Mouse (Mus musculus): Measurements from ENCODE around the gene Atp2b2. TPM values are rescaled to one million over a fixed set of nuclear protein-coding genes. Genes with fewer than 3 reads are reported as not detected.

The Atp2b2 gene
- total and polyA plus RNA-seq, 3 experiments = 0.04 TPM; not detected in 2

- Histone ChIP-seq H3K79me2 (ENCODE audit: control insufficient read depth, insufficient read depth, low read length, poor library complexity) (no peaks in the 10 kb centered on the region), H3K36me3 (ENCODE audit: control insufficient read depth in 1 of 2, insufficient read depth in 2 of 2, low read length in 2 of 2) (no peaks in the 10 kb centered on the region), H3K27me3 (ENCODE audit: control insufficient read depth in 1 of 2, insufficient read depth in 2 of 2, low read length in 2 of 2) (no peaks in the 10 kb centered on the region), H3K4me3 (ENCODE audit: control insufficient read depth in 1 of 2, insufficient read depth in 1 of 2, low read depth in 2 of 2, low read length in 2 of 2) (no peak overlapping the region), H3K4me1 (ENCODE audit: control insufficient read depth in 1 of 2, insufficient read depth in 2 of 2, low read length in 2 of 2) (no peaks in the 10 kb centered on the region), H3K27ac (ENCODE audit: control insufficient read depth, low read depth, low read length) (no peak overlapping the region), H3K9ac (ENCODE audit: control insufficient read depth, low read depth, low read length, poor library complexity, severe bottlenecking) (no peak overlapping the region), H3K9me3 (replicated peaks; ENCODE audit: insufficient read depth, low read length) (no peaks in the 10 kb centered on the region)
- DNase-seq (ENCODE audit: low read depth, low spot score) = no peak
- no peak for TF ChIP-seq NELFE (IDR thresholded peaks at IDR 0.05; ENCODE audit: low read depth, low read length)
- TF ChIP-seq MYB (IDR thresholded peaks at IDR 0.05; ENCODE audit: low read depth, low read length) = no peak
- TF ChIP-seq JUND (IDR thresholded peaks at IDR 0.05; ENCODE audit: low read depth, low read length) = no peak
- TF ChIP-seq USF1 (IDR thresholded peaks at IDR 0.05; ENCODE audit: low read depth, low read length) = no peak
- no peak for TF ChIP-seq UBTF (IDR thresholded peaks at IDR 0.05; ENCODE audit: borderline replicate concordance, insufficient read depth, low read depth, low read length)
- TF ChIP-seq EP300 (IDR thresholded peaks at IDR 0.05; ENCODE audit: low read depth in 1 of 2, low read length in 2 of 2) = no peak
- no peak for TF ChIP-seq RAD21 (IDR thresholded peaks at IDR 0.05; ENCODE audit: low read depth, low read length)
- TF ChIP-seq BHLHE40 (IDR thresholded peaks at IDR 0.05; ENCODE audit: borderline replicate concordance, low read depth, low read length) = no peak
- no peak for TF ChIP-seq TAL1 (IDR thresholded peaks at IDR 0.05; ENCODE audit: low read length)
- no peak for TF ChIP-seq ZMIZ1 (IDR thresholded peaks at IDR 0.05; ENCODE audit: low read depth, low read length)
- no peak for TF ChIP-seq GATA1 (IDR thresholded peaks at IDR 0.05; ENCODE audit: low read depth, low read length)
- no peak for TF ChIP-seq HCFC1 (IDR thresholded peaks at IDR 0.05; ENCODE audit: low read depth, low read length)
Observed at GRCm38 (mm10) chr6:113768804-113769203, 273.6 kb downstream of the Atp2b2 start.

GRCm38 (mm10) chr6:113761644-113762043 is 280.8 kb downstream of the Atp2b2 start:
- Histone ChIP-seq H3K79me2 (ENCODE audit: control insufficient read depth, insufficient read depth, low read length, poor library complexity) (no peaks in the 10 kb centered on the region), H3K27me3 (ENCODE audit: control insufficient read depth in 1 of 2, insufficient read depth in 2 of 2, low read length in 2 of 2) (no peaks in the 10 kb centered on the region), H3K9ac (ENCODE audit: control insufficient read depth, low read depth, low read length, poor library complexity, severe bottlenecking) (no peak overlapping the region), H3K27ac (ENCODE audit: control insufficient read depth, low read depth, low read length) (no peak overlapping the region), H3K4me1 (ENCODE audit: control insufficient read depth in 1 of 2, insufficient read depth in 2 of 2, low read length in 2 of 2) (no peaks in the 10 kb centered on the region), H3K4me3 (ENCODE audit: control insufficient read depth in 1 of 2, insufficient read depth in 1 of 2, low read depth in 2 of 2, low read length in 2 of 2) (no peak overlapping the region), H3K9me3 (replicated peaks; ENCODE audit: insufficient read depth, low read length) (no peaks in the 10 kb centered on the region), H3K36me3 (ENCODE audit: control insufficient read depth in 1 of 2, insufficient read depth in 2 of 2, low read length in 2 of 2) (no peaks in the 10 kb centered on the region)
- TF ChIP-seq SMC3 (IDR thresholded peaks at IDR 0.05; ENCODE audit: low read depth, low read length) (peak; percentile 76), MEF2A (IDR thresholded peaks at IDR 0.05; ENCODE audit: extremely low read depth, insufficient replicate concordance, low read depth, low read length, poor library complexity, severe bottlenecking) (no peak), ZC3H11A (IDR thresholded peaks at IDR 0.05; ENCODE audit: low read depth, low read length) (peak; percentile 67), RAD21 (IDR thresholded peaks at IDR 0.05; ENCODE audit: low read depth, low read length) (peak; percentile 91), CTCF (IDR thresholded peaks at IDR 0.05 in 2 of 3, conservative IDR thresholded peaks at IDR 0.05 in 1 of 3; ENCODE audit: control insufficient read depth in 1 of 3, insufficient read depth in 1 of 3, low read depth in 2 of 3, low read length in 3 of 3, poor library complexity in 1 of 3, severe bottlenecking in 1 of 3) (peak; percentile 81 to 90 (median 89)), POLR2A (IDR thresholded peaks at IDR 0.05; ENCODE audit: control insufficient read depth in 1 of 2, insufficient read depth in 1 of 2, low read depth in 1 of 2, low read length in 2 of 2, poor library complexity in 1 of 2) (no peak), POLR2AphosphoS2 (IDR thresholded peaks at IDR 0.05; ENCODE audit: low read length) (no peak)
- DNase-seq (ENCODE audit: low read depth, low spot score) = peak; percentile 67

Data from MEL (cell line).